Comparison of ENCODE assay signal across 30 mouse cellular contexts in the genomic region with DNA sequence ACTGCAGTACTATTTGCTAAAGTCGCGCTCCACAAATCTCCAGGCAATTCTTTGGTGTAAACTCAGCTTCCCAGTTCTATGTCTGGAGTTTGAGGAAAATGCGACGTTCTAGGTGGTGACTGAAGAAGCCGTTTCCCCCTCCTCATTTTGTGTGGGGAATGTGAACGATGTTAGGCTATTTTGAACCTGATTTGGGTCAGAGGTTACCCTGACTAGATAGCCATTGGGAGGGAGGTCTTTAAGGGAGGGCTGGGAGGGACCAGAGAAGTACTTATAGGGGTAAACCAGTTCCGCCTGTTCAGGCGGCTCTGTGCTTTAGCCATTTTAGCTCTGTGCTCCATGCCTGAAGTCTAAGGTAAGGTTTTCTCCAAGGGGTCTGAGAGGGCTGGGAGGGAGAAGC. TPM values are rescaled to one million over a fixed set of nuclear protein-coding genes. Genes with fewer than 3 reads are reported as not detected.
"Had no signal": no experiment of that assay in that cellular context is flagged by ENCODE, and none has a peak within 500 bp of the region (broad histone marks: within the 10 kb centered on the region; RNA-seq: fewer than 3 reads in every experiment).

A gene (plus strand): TSS at position 301 of the 400 bp plus-strand sequence.

- H3K27ac ChIP-seq: limb, embryonic 10.5 days; limb, embryonic 12.5 days; limb, embryonic 13.5 days; limb, embryonic 15.5 days; liver, embryonic 12.5 days; liver, embryonic 13.5 days; liver, embryonic 14.5 days; liver, embryonic 15.5 days; lung, embryonic 15.5 days; macrophage; midbrain, embryonic 10.5 days; midbrain, embryonic 12.5 days; midbrain, embryonic 13.5 days; midbrain, embryonic 15.5 days; neural tube, embryonic 12.5 days had no signal

- H3K27me3 ChIP-seq: limb, embryonic 12.5 days; limb, embryonic 13.5 days; limb, embryonic 15.5 days; liver, embryonic 12.5 days; liver, embryonic 13.5 days; liver, embryonic 15.5 days; lung, embryonic 15.5 days; megakaryocyte, embryonic 14.5 days; midbrain, embryonic 12.5 days; midbrain, embryonic 13.5 days; midbrain, embryonic 15.5 days; neural tube, embryonic 12.5 days had no signal

- H3K4me1 ChIP-seq: limb, embryonic 10.5 days; limb, embryonic 12.5 days; limb, embryonic 13.5 days; limb, embryonic 15.5 days; liver, embryonic 12.5 days; liver, embryonic 13.5 days; liver, embryonic 15.5 days; lung, embryonic 15.5 days; megakaryocyte, embryonic 14.5 days; midbrain, embryonic 10.5 days; midbrain, embryonic 12.5 days; midbrain, embryonic 13.5 days; midbrain, embryonic 15.5 days; neural tube, embryonic 12.5 days had no signal

- ATAC-seq: liver, embryonic 12.5 days; liver, postnatal 0 days; lung, postnatal 0 days; midbrain, embryonic 13.5 days; midbrain, embryonic 15.5 days; midbrain, embryonic 16.5 days had no signal

- H3K4me3 ChIP-seq: limb, embryonic 10.5 days; limb, embryonic 12.5 days; limb, embryonic 13.5 days; limb, embryonic 15.5 days; liver, embryonic 12.5 days; liver, embryonic 13.5 days; liver, embryonic 15.5 days; lung, embryonic 15.5 days; megakaryocyte, embryonic 14.5 days; midbrain, embryonic 10.5 days; midbrain, embryonic 12.5 days; midbrain, embryonic 13.5 days; midbrain, embryonic 15.5 days; myocyte; neural tube, embryonic 12.5 days had no signal

- H3K36me3 ChIP-seq: limb, embryonic 10.5 days; limb, embryonic 12.5 days; limb, embryonic 13.5 days; limb, embryonic 15.5 days; liver, embryonic 12.5 days; liver, embryonic 13.5 days; liver, embryonic 15.5 days; lung, embryonic 15.5 days; midbrain, embryonic 10.5 days; midbrain, embryonic 12.5 days; midbrain, embryonic 13.5 days; midbrain, embryonic 15.5 days; neural tube, embryonic 12.5 days had no signal

- H3K9ac ChIP-seq: limb, embryonic 12.5 days; limb, embryonic 13.5 days; limb, embryonic 15.5 days; liver, embryonic 12.5 days; liver, embryonic 13.5 days; liver, embryonic 14.5 days; liver, embryonic 15.5 days; liver, postnatal 0 days; lung, embryonic 14.5 days; lung, embryonic 15.5 days; midbrain, embryonic 12.5 days; midbrain, embryonic 13.5 days; midbrain, embryonic 15.5 days; neural tube, embryonic 12.5 days had no signal

- H3K9me3 ChIP-seq: limb, embryonic 10.5 days; limb, embryonic 12.5 days; limb, embryonic 13.5 days; limb, embryonic 15.5 days; liver, embryonic 12.5 days; liver, embryonic 13.5 days; liver, embryonic 15.5 days; lung, embryonic 15.5 days; megakaryocyte, embryonic 14.5 days; midbrain, embryonic 10.5 days; midbrain, embryonic 12.5 days; midbrain, embryonic 13.5 days; midbrain, embryonic 15.5 days; neural tube, embryonic 12.5 days had no signal

- H3K4me2 ChIP-seq: limb, embryonic 12.5 days; limb, embryonic 13.5 days; limb, embryonic 15.5 days; liver, embryonic 11.5 days; liver, embryonic 12.5 days; liver, embryonic 13.5 days; liver, embryonic 15.5 days; lung, embryonic 14.5 days; lung, embryonic 15.5 days; midbrain, embryonic 11.5 days; midbrain, embryonic 12.5 days; midbrain, embryonic 13.5 days; midbrain, embryonic 15.5 days; neural tube, embryonic 12.5 days had no signal

RNA-seq across cellular contexts. Expression of the gene that starts here (rescaled TPM):
- polyA plus RNA-seq: limb, embryonic 10.5 days; limb, embryonic 12.5 days; limb, embryonic 13.5 days; limb, embryonic 15.5 days; liver, adult 2 months; liver, embryonic 11.5 days; liver, embryonic 12.5 days; liver, embryonic 13.5 days; liver, embryonic 14.5 days; liver, embryonic 15.5 days; liver, embryonic 16.5 days; liver, postnatal 0 days; lung, adult 2 months; lung, embryonic 14.5 days; lung, embryonic 15.5 days; lung, embryonic 16.5 days; lung, postnatal 0 days; macrophage; midbrain, embryonic 10.5 days; midbrain, embryonic 11.5 days; midbrain, embryonic 12.5 days; midbrain, embryonic 13.5 days; midbrain, embryonic 14.5 days; midbrain, embryonic 15.5 days; midbrain, embryonic 16.5 days; midbrain, postnatal 0 days; myocyte; neural tube, embryonic 11.5 days; neural tube, embryonic 12.5 days had no signal
